Mouse (Mus musculus): Measurements from ENCODE around the gene Gm3182. TPM values are rescaled to one million over a fixed set of nuclear protein-coding genes. Genes with fewer than 3 reads are reported as not detected.
"Not testable (repeated sequence)": the region's sequence is repeated elsewhere in the genome, so short reads cannot be mapped to it uniquely, and the experiment has no call there.

The Gm3182 gene
- polyA plus RNA-seq (2012; ENCODE audit: insufficient read depth, insufficient read length, missing spikeins) = not detected in 2 replicates

DNA sequence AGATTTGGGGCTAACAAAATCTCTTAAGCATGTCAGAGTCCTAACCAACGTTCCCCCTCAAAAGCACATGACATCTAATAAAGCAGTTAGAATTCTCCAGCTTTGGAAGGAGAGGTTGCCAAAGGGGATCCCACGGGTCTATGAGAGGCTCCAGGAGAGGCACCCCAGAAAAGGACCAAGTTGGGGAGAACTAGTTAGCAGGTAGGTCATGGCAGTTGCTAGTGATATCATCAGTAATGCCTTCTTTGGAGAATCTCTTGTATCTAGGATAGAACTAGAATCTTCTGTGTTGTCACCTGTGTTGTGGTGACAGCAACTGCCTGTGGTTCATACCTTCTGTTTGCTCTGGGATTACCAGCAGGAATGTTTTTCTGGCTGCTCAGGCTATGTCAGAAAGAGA lies at the start of gene Gm3182:
Gm3182 (plus strand) TSS at position 301 of the 400 bp plus-strand sequence.
- H3K4me1 ChIP-seq (ENCODE audit: control insufficient read depth, insufficient read depth, low read length); H3K4me3 ChIP-seq (ENCODE audit: insufficient read depth, low read length); H3K27ac ChIP-seq (ENCODE audit: insufficient read depth, low read depth, low read length): not testable (repeated sequence)

DNA sequence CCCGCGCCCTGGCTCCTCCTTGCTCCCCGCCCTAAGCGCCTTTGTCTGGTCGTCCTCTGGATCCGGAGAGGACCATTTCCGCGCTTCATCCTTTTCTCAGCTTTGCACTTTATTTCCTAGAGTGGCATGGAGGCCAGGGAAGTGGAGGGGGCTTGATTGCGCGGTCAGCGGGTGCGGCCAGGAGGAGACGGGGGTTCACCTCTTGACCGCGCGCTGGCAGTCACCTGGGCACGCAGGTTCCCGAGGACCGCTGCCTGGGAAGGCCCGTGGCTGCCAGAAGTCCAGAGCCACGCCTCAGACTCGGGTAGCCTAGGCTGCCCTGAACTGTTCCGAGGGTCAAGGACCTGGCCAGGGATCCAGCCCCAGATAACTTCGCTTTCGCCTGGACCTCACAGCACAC lies 17.9 kb downstream of the Gm3182 start:
- H3K27ac ChIP-seq (ENCODE audit: insufficient read depth, low read depth, low read length); H3K4me3 ChIP-seq (ENCODE audit: insufficient read depth, low read length): not testable (repeated sequence)

More for the DNA sequence above, 17.9 kb downstream of the Gm3182 start:
- not testable (repeated sequence) for H3K4me1 ChIP-seq (ENCODE audit: control insufficient read depth, insufficient read depth, low read length)

Other genes with a start within 250 kb of the Gm3182 start
- gene Gm3138, start 232.1 kb upstream of the Gm3182 start, polyA plus RNA-seq (2012; ENCODE audit: insufficient read depth, insufficient read length, missing spikeins) = not detected in 2 replicates
- gene Gm3149, start 164.5 kb upstream of the Gm3182 start, polyA plus RNA-seq (2012; ENCODE audit: insufficient read depth, insufficient read length, missing spikeins) = not detected in 2 replicates
- not detected in 2 replicates for gene 2610042L04Rik, start 147.0 kb upstream of the Gm3182 start, polyA plus RNA-seq (2012; ENCODE audit: insufficient read depth, insufficient read length, missing spikeins)
- not detected in 2 replicates for gene Gm3159, start 84.2 kb upstream of the Gm3182 start, polyA plus RNA-seq (2012; ENCODE audit: insufficient read depth, insufficient read length, missing spikeins)
- gene Gm3164, start 66.3 kb upstream of the Gm3182 start, polyA plus RNA-seq (2012; ENCODE audit: insufficient read depth, insufficient read length, missing spikeins) = not detected in 2 replicates
- not detected in 2 replicates for gene Gm3173, start 50.8 kb upstream of the Gm3182 start, polyA plus RNA-seq (2012; ENCODE audit: insufficient read depth, insufficient read length, missing spikeins)
- gene Gm3047, start 73.7 kb downstream of the Gm3182 start, polyA plus RNA-seq (2012; ENCODE audit: insufficient read depth, insufficient read length, missing spikeins) = not detected in 2 replicates
- not detected in 2 replicates for gene Gm8159, start 150.6 kb downstream of the Gm3182 start, polyA plus RNA-seq (2012; ENCODE audit: insufficient read depth, insufficient read length, missing spikeins)
- gene Gm3239, start 182.4 kb downstream of the Gm3182 start, polyA plus RNA-seq (2012; ENCODE audit: insufficient read depth, insufficient read length, missing spikeins) = not detected in 2 replicates
- gene Gm7876, start 227.5 kb downstream of the Gm3182 start, polyA plus RNA-seq (2012; ENCODE audit: insufficient read depth, insufficient read length, missing spikeins) = not detected in 2 replicates
- not detected in 2 replicates for gene Gm3252, start 245.0 kb downstream of the Gm3182 start, polyA plus RNA-seq (2012; ENCODE audit: insufficient read depth, insufficient read length, missing spikeins)